Mouse (Mus musculus) natural killer cell, adult 2 months (primary cell): Measurements from ENCODE around the gene Prkce.

Source experiments
- DNase-seq, 2 experiments: peaks; one replicate each; pipeline ENCODE4 v3.0.0; 2022; ENCODE audit warnings: low spot score in 2 of 2

Prkce gene

DNA sequence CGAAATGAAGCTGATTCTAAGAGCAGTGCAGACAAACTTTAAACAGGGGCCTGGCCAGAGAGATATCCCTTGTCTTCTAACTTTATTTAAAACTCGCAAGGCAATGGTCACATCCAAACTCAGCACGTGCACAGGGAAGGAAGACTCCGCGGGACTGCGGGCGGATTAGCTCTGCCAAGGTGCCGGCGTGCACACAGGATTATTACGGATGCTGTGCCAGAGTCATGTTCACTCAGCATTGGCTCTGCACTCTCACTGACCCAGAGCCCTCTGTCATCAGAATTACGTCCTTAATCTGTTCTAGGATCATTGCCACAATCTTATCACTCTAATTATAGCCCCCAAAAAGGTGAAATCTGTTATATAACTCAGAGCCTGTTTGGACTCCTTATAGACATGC lies 353.7 kb downstream of the Prkce start:
- no peak for DNase-seq

- no peak for DNase-seq
Measured at GRCm38 (mm10) chr17:86522649-86523048, 355.1 kb downstream of the Prkce start.

- no peak for DNase-seq
Measured at GRCm38 (mm10) chr17:86523374-86523773, 355.8 kb downstream of the Prkce start.

DNA sequence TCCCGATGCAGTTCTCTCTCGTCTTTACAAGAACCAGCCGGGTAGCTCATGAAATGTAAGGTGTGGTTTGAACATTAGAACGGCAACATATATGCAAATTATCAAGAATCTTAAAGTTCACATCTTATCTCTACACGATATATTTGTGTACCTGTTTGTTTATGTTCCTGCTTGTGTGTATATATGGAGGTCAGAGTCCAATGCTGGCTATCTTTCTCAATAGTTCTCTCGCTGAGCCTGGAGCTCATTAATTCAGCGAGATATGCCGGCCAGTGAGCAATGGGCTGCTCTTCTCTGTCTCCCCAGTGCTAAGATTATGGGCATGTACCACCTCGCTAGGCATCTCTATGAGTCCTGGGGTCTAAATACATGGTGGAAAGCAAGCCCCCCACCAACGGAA lies 356.3 kb downstream of the Prkce start:
- DNase-seq: no peak

GRCm38 (mm10) chr17:86525075-86525474 lies 357.5 kb downstream of the Prkce start:
- DNase-seq: no peak

DNA sequence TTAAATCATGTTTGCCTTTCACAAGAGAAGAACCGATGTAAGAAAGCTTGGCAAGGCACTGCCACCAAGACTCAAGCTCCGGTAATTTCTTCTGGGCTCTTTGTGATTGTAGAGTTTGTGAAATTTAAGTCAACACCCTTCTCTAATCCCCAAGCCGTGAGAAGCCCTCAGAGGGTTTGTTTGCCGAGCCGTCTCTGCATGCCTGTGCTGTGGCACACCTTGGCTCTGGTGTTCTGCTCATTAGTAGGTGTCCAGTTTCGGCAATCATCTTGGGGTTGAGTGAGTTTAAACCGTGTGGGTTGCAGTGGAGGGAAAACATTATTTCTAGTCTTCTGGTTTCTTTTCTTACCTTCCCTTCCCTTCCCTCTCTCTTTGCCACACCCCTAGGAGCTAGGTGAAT lies 358.4 kb downstream of the Prkce start:
- no peak for DNase-seq

DNA sequence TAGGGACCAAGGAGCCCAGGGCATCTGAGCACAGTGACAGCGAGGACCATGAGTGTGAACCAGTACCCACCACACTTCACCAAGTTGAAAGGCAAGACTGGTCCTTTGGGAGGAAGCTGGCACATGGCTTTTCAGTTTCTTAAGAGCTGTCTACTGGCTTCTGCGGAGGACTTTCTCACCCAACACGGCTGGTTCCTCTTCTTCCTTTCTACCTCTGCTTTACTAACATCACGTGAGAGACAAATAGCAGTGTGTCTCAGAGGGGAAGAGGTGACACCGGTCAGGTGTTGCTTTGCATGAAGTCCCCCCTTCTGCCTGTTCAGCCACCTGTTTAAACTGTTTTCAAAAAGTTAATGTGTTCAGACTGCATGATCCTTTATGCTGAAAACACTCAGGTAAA lies 359.7 kb downstream of the Prkce start:
- peak in 1 of 2 experiments; percentile 56 for DNase-seq

DNA sequence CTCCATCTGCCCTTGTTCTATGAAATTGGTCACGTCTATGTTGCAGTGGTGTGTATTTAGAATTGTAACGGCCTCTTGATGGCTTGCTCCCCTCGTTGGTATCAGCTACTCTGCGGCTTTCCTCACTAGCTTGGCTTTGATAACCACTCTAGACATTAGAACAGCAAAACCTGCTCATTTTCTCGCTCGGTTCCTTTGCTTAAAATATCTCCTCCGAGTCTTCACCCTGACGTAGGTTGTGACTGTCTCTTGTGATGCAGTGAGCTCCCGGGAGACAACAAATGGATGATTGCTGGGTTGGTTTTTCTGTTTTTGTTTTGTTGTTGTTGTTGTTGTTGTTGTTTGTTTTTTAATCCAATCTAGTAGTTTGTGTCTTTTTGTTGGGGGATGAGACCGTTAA lies 361.4 kb downstream of the Prkce start:
- no peak for DNase-seq

GRCm38 (mm10) chr17:86529411-86529810 lies 361.8 kb downstream of the Prkce start:
- DNase-seq: no peak

DNA sequence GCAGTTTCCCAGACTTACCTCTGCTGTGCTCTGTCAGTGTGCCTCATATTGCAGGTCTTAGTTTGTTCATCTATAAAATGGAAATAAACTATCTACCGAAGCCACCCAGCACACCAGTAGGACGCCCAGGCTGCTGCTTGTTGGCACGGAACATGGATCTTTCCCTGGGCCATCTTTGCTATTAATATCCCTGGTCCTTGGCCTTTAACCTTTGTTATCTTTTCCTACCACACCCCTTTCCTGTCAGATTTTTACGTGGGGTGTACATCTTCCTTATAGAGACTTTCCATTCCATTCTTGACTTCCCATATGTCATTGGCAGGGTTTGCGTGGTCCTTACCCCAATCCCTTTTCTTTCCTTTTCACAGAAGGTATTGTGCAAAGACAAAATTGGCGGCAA lies 363.6 kb downstream of the Prkce start:
- DNase-seq: no peak

- no peak for DNase-seq
Measured at GRCm38 (mm10) chr17:86532783-86533548, 365.4 kb downstream of the Prkce start.

GRCm38 (mm10) chr17:86533549-86533851 lies 365.9 kb downstream of the Prkce start:
- DNase-seq: no peak

DNA sequence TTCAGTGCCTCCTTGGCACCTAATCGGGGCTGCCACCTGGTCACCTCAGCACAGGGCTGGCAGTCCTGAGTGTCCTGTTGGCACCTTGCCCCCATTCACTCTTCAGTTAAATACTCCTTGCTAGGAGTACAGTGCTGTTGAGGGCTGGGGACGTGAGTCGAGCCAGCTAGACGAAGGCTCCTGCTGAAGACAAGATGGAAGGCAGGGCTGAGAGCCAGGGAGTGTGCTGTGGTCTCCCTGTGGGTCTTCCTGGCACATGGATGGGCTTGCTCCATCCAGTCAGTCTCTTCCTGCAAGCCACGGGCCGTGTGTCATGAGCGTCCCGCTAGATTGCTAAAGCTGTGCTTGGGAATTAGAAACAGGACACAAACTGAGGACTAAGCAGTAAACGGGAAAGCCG lies 367.5 kb downstream of the Prkce start:
- no peak for DNase-seq

GRCm38 (mm10) chr17:86535827-86536656 lies 368.5 kb downstream of the Prkce start:
- DNase-seq: peak; percentile 55 to 66

- no peak for DNase-seq
Measured at GRCm38 (mm10) chr17:86539881-86540430, 372.4 kb downstream of the Prkce start.

- DNase-seq: no peak
Measured at GRCm38 (mm10) chr17:86546529-86546928, 378.9 kb downstream of the Prkce start.

DNA sequence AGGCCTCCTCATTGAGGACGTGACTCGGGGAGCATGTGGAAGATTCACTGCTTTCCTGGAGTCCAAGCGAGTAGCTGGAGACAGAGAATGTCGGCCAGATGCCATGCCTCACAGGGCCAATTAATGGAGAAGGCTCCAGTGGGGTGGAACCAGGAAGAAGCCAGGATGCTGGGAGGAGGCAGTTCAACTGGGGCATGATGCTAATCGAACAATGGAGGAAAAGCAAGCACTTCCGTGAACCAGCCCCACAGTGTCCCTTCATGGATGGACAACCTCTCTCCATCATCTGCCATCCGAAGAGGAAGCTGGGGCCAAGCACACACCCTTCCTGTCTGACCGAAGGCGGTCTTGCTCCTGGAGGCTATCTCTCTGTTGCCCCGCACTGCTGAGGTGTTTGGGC lies 381.5 kb downstream of the Prkce start:
- no peak for DNase-seq

DNA sequence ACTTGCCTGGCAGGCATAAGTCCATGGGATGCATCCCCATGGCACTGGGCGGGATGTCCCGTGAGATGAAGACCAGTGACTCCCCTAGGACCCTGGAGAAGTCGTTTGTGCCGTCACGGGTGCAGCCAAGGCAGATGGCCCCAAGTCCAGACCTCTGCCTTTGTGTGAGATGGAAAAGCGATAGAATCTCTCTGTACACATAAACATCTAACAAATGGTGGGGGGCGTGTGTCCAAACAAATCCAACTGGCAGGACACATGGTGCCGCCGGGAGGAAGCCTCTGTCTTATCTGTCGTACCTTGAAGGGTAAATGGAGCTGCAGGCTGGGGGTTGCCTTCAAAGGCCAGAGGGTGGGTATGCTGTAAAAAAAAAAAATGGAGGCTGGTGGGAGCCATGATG lies 384.0 kb downstream of the Prkce start:
- no peak for DNase-seq

GRCm38 (mm10) chr17:86551995-86552394 lies 384.4 kb downstream of the Prkce start:
- no peak for DNase-seq

- DNase-seq: no peak
Measured at GRCm38 (mm10) chr17:86559206-86559891, 391.8 kb downstream of the Prkce start.

- DNase-seq: no peak
Measured at GRCm38 (mm10) chr17:86560499-86560898, 392.9 kb downstream of the Prkce start.

DNA sequence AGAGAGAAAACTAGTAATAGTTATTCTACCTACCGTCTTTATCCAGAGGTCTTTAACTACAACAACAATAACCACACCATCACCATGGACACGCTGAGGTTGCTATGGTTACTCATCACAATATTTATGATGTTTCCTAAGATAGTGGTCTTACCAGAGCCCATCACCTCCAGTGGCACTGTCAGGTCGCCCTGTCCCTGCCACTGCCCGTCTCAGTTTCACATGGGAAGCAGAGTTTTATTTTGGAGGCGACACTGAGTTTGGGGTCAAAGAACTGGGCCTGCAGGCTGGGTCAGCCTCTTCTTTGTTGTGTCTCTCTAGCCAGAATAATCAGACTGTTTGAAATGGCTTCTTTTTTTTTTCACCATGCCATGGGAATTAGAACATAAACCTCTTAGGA lies 402.9 kb downstream of the Prkce start:
- DNase-seq: no peak
